In genomic region chr1:86506420-86506819, GRCm38 (mm10) we compare ENCODE assay signal across 10 mouse cellular contexts. TPM values are rescaled to one million over a fixed set of nuclear protein-coding genes. Genes with fewer than 3 reads are reported as not detected.
A peak's percentile ranks its signal among the peaks of the same experiment; 100 is the strongest.
DNase-seq lines count a peak whose midpoint lies in the region; ATAC-seq and TF ChIP-seq lines count a peak whose summit lies in the region.
"Had no signal": no experiment of that assay in that cellular context is flagged by ENCODE, and none has a peak within 500 bp of the region (broad histone marks: within the 10 kb centered on the region; RNA-seq: fewer than 3 reads in every experiment).

No protein-coding gene starts in this region.

- no peak for TF ChIP-seq CTCF in intestine, postnatal 0 days (IDR thresholded peaks at IDR 0.05; ENCODE audit: low read depth)

- no peaks in the 10 kb centered on the region for H3K9me3 ChIP-seq in intestine, embryonic 15.5 days
- no peaks in the 10 kb centered on the region for H3K9me3 ChIP-seq in intestine, postnatal 0 days (ENCODE audit: control insufficient read depth)
- no peaks in the 10 kb centered on the region for H3K9me3 ChIP-seq in forebrain, embryonic 15.5 days
- no peaks in the 10 kb centered on the region for H3K9me3 ChIP-seq in midbrain, embryonic 11.5 days (ENCODE audit: control insufficient read depth, low read length)

- peak overlapping the region; percentile 40; the same call in 1 of the 2 replicates for H3K27ac ChIP-seq in intestine, embryonic 15.5 days
- H3K27ac ChIP-seq in intestine, postnatal 0 days (ENCODE audit: low read depth, low read length): no peak overlapping the region
- peak overlapping the region; percentile 76 for H3K27ac ChIP-seq in forebrain, embryonic 15.5 days (replicated peaks)
- no peak overlapping the region for H3K27ac ChIP-seq in midbrain, embryonic 11.5 days (ENCODE audit: low read depth, low read length)
- H3K27ac ChIP-seq: liver, embryonic 14.5 days had no signal

- peak; percentile 35 for DNase-seq in NIH3T3 (ENCODE audit: low read depth)
- DNase-seq in midbrain, embryonic 11.5 days (ENCODE audit: low spot score, missing footprints): no peak
- DNase-seq in spleen, postnatal 10 days (ENCODE audit: low spot score in 2 of 2): no peak
- no peak for DNase-seq in adrenal gland, adult 8-10 months
- DNase-seq: adrenal gland, postnatal 25 days; kidney, adult 18-20 months had no signal

- no peak overlapping the region for H3K4me2 ChIP-seq in intestine, embryonic 15.5 days (replicated peaks)
- no peak overlapping the region for H3K4me2 ChIP-seq in intestine, postnatal 0 days (replicated peaks; ENCODE audit: low read depth)
- no peak overlapping the region; the same call in 1 of the 2 replicates for H3K4me2 ChIP-seq in forebrain, embryonic 15.5 days (replicated peaks)
- H3K4me2 ChIP-seq in midbrain, embryonic 11.5 days: no peak overlapping the region

- WGBS in intestine, embryonic 15.5 days: 94% methylated on average over 5 of the region's 5 CpGs
- 94% methylated on average over 5 of the region's 5 CpGs for WGBS in intestine, postnatal 0 days
- WGBS in forebrain, embryonic 15.5 days: 62% methylated on average over 5 of the region's 5 CpGs
- 85% methylated on average over 5 of the region's 5 CpGs for WGBS in midbrain, embryonic 11.5 days

- H3K27me3 ChIP-seq in intestine, embryonic 15.5 days (replicated peaks): no peaks in the 10 kb centered on the region
- no peaks in the 10 kb centered on the region for H3K27me3 ChIP-seq in intestine, postnatal 0 days (replicated peaks; ENCODE audit: control insufficient read depth, insufficient read depth, low read length)
- H3K27me3 ChIP-seq in forebrain, embryonic 15.5 days: no peaks in the 10 kb centered on the region
- H3K27me3 ChIP-seq in midbrain, embryonic 11.5 days (ENCODE audit: control insufficient read depth, insufficient read depth, low read length): no peaks in the 10 kb centered on the region

- H3K4me3 ChIP-seq in intestine, embryonic 15.5 days (replicated peaks): no peak overlapping the region
- no peak overlapping the region for H3K4me3 ChIP-seq in intestine, postnatal 0 days (ENCODE audit: low read depth, low read length)
- no peak overlapping the region for H3K4me3 ChIP-seq in forebrain, embryonic 15.5 days
- no peak overlapping the region for H3K4me3 ChIP-seq in midbrain, embryonic 11.5 days (ENCODE audit: low read depth, low read length)

- no peak for ATAC-seq in intestine, embryonic 15.5 days
- ATAC-seq in intestine, postnatal 0 days: no peak
- no peak for ATAC-seq in forebrain, embryonic 15.5 days (replicated peaks)
- no peak for ATAC-seq in midbrain, embryonic 11.5 days (ENCODE audit: low FRiP score)

- H3K4me1 ChIP-seq in intestine, embryonic 15.5 days (replicated peaks): peaks cover 43% of the 10 kb centered on the region
- H3K4me1 ChIP-seq in intestine, postnatal 0 days (replicated peaks; ENCODE audit: control insufficient read depth, insufficient read depth, low read length): peaks cover 7% of the 10 kb centered on the region
- H3K4me1 ChIP-seq in forebrain, embryonic 15.5 days: peaks cover 63% of the 10 kb centered on the region
- H3K4me1 ChIP-seq in midbrain, embryonic 11.5 days (ENCODE audit: control insufficient read depth, insufficient read depth, low read length): peaks cover 44% of the 10 kb centered on the region

- H3K36me3 ChIP-seq in intestine, embryonic 15.5 days: no peaks in the 10 kb centered on the region
- no peaks in the 10 kb centered on the region for H3K36me3 ChIP-seq in intestine, postnatal 0 days (ENCODE audit: control insufficient read depth, insufficient read depth)
- no peaks in the 10 kb centered on the region for H3K36me3 ChIP-seq in forebrain, embryonic 15.5 days
- no peaks in the 10 kb centered on the region for H3K36me3 ChIP-seq in midbrain, embryonic 11.5 days (ENCODE audit: control insufficient read depth, insufficient read depth, low read length)

- H3K9ac ChIP-seq in intestine, embryonic 15.5 days: no peak overlapping the region
- H3K9ac ChIP-seq in intestine, postnatal 0 days (ENCODE audit: low read depth, low read length): no peak overlapping the region
- 0 out of 2 replicates have a peak overlapping the region, but pooled peaks have one; percentile 14 for H3K9ac ChIP-seq in forebrain, embryonic 15.5 days (replicated peaks)
- 0 out of 2 replicates have a peak overlapping the region, but pooled peaks have one; percentile 24 for H3K9ac ChIP-seq in midbrain, embryonic 11.5 days (ENCODE audit: low read length)
- H3K9ac ChIP-seq: liver, embryonic 14.5 days had no signal

RNA-seq across cellular contexts. Expression of gene Ptma, which starts 20.1 kb away (rescaled TPM):
- 2,151 and 2,475 TPM in 2 replicates for polyA plus RNA-seq in intestine, embryonic 15.5 days (2015; fragmentation: Nextera tagmentation; extraction: Ambion mirVana)
- polyA plus RNA-seq in intestine, postnatal 0 days (2015; fragmentation: Nextera tagmentation; extraction: Ambion mirVana): 1,008 and 1,098 TPM in 2 replicates
- polyA plus RNA-seq in forebrain, embryonic 15.5 days (2015; fragmentation: Nextera tagmentation; extraction: Ambion mirVana): 2,368 and 2,448 TPM in 2 replicates
- 3,090 and 3,352 TPM in 2 replicates for polyA plus RNA-seq in midbrain, embryonic 11.5 days (2014; fragmentation: Nextera tagmentation; extraction: Ambion mirVana)
- total RNA-seq in adrenal gland, adult 8-10 months (2022): 100 to 1,000 TPM; 448 to 514 (median 510) TPM

Comparison
In these comparisons a context has a peak if more than half of its experiments do, and no peak if none do; other contexts are left out.
1. H3K27ac ChIP-seq: peak in intestine, embryonic 15.5 days (single experiment) and forebrain, embryonic 15.5 days (single experiment); none in intestine, postnatal 0 days (single experiment) and midbrain, embryonic 11.5 days (single experiment).
2. H3K9ac ChIP-seq: peak in forebrain, embryonic 15.5 days (single experiment) and midbrain, embryonic 11.5 days (single experiment); none in intestine, embryonic 15.5 days (single experiment) and intestine, postnatal 0 days (single experiment).